Mouse (Mus musculus): ENCODE measurements around the gene Wnt2b. TPM values are rescaled to one million over a fixed set of nuclear protein-coding genes. Genes with fewer than 3 reads are reported as not detected.

Wnt2b gene
- total RNA-seq, 2 experiments from 2014 or later = 0.20 TPM

DNA sequence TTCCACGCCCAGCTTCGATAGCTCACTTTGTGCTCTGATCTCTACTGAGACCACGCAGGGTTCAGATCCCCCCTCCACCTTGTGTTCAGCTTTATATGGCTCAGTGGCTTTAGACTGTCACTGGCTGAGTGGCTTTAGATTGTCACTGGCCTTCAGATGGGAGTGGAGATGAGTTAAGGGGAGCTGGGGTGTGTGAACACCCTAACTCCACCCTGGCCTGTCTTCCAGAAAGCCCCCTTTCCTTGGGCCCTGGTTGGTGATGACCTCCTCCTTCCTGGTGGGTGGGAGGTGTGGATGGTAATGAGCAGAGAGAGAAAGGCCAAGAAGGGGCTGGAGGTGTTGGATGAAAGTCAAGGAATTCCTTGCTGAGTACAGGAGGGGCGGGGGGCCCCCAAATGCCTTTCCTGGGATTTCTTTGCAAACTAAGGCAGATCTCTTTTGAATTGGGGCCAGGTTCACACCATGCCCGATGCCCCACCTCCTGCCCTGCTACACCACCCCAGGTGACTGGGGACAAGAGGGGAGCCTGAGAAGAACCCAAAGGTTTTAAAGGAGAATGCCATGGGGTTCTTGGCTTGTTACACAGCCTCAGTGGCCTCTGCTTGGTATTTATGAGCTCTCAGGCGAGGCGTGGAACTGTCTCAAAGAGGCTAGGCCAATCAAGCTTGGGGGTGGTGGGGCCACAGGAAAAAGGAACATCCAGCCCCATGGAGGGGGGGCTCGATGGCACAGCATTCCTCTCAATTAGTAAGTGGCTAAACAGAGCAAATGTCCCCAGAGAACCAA, 3.5 kb upstream of the Wnt2b start:
- DNase-seq = no peak
- intact Hi-C loops (cut with DNase I) = loop anchor here (5.0 kb wide), 3 partner anchors 78 to 253 kb away; no protein-coding TSS in a partner anchor

GRCm38 (mm10) chr3:104963331-104964276, 1.9 kb upstream of the Wnt2b start:
- intact Hi-C loops (cut with DNase I) = no loop called here
- DNase-seq = no peak

GRCm38 (mm10) chr3:104962866-104963265, 1.1 kb upstream of the Wnt2b start:
- intact Hi-C loops (cut with DNase I) = no loop called here
- DNase-seq = no peak

DNA sequence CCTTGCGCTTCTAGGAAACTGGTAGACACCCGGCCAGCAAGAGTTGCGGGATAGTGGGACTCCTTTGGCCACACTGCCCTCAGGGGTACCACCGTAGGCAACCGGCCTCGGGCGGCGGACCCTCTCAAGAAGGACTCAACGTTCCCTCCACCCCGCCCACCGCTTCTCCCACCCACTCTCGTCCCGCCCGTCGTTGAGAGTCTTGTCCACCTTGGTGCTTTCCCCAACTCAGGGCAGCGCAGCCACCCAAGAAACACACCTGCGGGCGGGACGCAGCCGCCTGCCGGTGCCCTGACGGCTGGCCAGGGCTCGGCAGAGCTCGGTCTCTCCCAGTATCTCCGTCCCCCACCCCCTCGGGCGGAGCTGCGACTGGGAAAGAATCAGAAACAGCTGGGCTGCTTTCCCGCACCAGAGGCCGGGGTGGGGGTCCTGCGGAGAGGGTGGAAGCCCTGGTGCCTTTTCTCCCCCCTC, 455 bp upstream of the Wnt2b start:
- intact Hi-C loops (cut with DNase I) = no loop called here

DNA sequence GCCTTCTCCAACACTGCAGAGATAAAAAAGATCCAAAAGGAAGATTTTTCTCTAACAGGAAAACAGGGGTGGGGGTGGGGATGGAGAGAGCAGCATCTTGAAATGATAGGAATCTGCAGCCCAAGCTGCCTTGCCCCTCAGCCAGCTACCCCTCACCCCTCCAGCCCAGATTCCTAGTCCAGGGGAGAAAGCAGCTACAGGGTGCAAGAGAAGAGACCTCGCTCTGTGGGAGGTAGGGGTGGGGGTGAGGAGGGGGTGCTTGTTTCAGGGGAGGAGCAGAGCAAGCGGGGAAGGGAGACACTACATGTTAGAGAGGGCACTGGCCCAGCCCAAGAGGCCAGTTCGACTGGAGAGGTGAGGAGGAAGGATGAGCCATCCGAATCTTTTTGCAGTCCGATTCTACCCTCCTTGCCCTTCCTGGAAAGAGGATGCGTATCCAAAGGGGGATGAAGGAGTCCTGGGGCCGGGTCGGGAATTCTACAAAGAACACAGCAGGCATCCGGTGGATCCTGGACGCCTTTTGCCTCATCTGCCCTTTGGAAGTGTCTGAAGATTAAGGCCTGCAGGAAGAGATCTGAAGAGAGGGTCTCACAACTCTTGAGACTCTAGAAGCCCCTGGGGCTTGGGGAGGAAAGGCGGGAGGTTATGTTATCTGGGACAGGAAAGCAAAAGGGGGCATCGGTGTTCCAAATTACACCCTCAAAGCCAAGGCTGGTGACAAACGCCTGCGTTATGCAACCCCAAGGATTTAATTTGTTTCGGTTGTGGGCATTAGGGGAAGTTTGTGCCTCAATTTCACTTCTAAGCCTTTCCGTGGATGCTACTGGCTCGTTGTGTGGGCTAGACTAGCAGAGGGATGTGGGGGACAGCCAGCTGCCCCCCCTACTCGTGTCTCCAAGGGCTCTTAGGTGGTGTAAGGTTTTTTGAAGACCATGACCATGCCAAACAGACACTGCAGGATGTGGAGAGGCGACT, 1.4 kb downstream of the Wnt2b start:
- intact Hi-C loops (cut with DNase I) = no loop called here
- DNase-seq = no peak

More for the DNA sequence above, 455 bp upstream of the Wnt2b start:
- DNase-seq = no peak

- intact Hi-C loops (cut with DNase I) = no loop called here
- DNase-seq = no peak
These were observed 5.6 kb downstream of the Wnt2b start for GRCm38 (mm10) chr3:104956131-104956581.

GRCm38 (mm10) chr3:104954551-104954950, 7.2 kb downstream of the Wnt2b start:
- intact Hi-C loops (cut with DNase I) = no loop called here
- DNase-seq = no peak

GRCm38 (mm10) chr3:104954137-104954536, 7.6 kb downstream of the Wnt2b start:
- DNase-seq = no peak
- intact Hi-C loops (cut with DNase I) = no loop called here

DNA sequence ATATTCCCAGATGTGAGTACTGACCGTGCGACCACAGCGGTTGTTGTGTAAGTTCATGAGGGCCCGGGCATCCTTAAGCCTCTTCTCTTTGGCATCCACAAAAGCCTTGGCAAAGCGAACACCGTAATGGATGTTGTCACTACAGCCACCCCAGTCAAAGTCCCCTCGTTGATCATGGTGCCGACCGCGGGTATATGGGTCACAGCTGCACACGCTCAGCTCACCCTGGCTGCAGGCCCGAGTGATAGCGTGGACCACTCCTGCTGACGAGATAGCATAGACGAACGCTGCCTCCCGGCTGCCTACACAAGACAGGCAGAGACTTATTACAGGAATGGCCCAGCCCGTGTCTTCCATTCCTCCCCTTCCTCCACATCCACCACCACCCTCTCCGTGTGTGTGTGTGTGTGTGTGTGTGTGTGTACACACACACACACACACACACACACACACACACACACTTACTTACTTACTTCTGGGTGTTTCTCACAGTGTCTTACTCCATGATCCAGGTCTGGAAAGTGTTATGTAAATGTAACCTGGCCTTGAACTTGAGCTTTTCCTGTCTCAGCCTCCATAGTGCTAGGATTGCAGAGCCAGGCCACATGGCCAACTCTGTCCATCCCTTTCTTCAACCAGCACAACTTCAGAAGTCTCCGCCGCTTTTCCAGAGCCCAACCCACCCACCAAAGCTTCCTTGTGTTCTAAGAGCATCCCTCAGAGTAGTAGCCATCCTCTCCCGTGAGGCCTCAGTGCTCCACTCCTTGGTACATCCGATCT, 8.6 kb downstream of the Wnt2b start:
- DNase-seq = no peak
- intact Hi-C loops (cut with DNase I) = no loop called here

DNA sequence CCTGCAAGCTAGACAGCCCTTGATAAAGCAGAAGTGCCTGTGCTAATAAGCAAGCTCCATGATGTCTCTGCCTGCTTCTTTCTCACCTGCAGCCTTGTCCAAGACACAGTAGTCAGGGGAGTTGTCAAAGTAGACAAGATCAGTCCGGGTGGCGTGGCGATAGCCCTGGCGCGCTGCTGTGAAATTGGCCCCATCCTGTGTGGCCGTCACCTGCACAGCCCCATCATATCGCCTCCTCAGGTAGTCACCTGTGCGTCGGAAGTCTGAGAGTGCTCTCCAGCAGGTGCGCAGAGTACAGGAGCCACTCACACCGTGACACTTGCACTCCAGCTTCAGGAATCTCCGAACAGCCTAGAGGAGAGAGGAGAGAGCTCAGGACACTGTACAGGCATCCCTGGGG, 10.8 kb downstream of the Wnt2b start:
- intact Hi-C loops (cut with DNase I) = no loop called here
- DNase-seq = no peak

DNA sequence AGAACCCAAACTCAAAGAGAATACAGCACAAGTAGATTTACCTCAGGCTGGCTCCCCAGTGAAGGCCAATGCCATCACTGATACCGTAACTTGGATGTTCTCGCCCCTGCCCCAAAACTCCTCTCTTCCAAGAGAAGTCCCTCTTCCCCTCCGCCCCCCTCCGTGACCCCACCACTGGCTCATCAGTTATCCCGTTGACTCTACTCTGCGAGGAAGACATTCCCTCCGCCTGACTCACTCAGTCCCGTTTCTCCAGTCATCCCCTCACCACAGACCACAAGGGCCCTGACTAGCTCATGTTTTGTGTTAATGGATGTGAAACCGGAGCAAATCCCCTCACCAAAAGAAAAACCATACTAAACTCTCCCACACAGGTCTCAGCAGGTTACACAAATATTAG, 16.8 kb downstream of the Wnt2b start:
- intact Hi-C loops (cut with DNase I) = no loop called here
- DNase-seq = no peak

GRCm38 (mm10) chr3:104943333-104943732, 18.4 kb downstream of the Wnt2b start:
- intact Hi-C loops (cut with DNase I) = no loop called here
- DNase-seq = no peak

- intact Hi-C loops (cut with DNase I) = no loop called here
- DNase-seq = no peak
These were observed 19.0 kb downstream of the Wnt2b start for GRCm38 (mm10) chr3:104942682-104943081.

- no peak for DNase-seq
- intact Hi-C loops (cut with DNase I) = no loop called here
These were observed 21.0 kb downstream of the Wnt2b start for GRCm38 (mm10) chr3:104940691-104941090.

DNA sequence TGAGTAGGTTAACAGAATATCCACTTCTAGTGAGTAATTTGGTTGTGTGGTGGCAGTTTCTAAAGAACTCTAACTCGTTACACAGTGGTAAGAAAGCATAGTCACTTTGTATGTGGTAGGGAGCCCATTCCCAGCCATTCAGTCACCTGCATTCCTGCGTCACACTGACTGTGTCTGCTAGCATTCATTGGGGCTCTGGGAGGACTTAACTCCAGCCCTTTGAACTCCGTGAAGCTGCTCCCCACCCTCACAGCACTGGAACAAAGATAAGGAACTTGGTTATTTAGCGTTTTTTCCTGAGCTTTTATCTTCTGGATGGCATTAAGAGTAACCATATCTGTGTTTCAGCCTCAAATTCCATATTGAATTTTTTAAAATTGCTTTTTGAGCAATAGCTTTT, 23.4 kb downstream of the Wnt2b start:
- intact Hi-C loops (cut with DNase I) = no loop called here
- DNase-seq = no peak

- no peak for DNase-seq
- intact Hi-C loops (cut with DNase I) = no loop called here
These were observed 23.9 kb downstream of the Wnt2b start for GRCm38 (mm10) chr3:104937728-104938305.

DNA sequence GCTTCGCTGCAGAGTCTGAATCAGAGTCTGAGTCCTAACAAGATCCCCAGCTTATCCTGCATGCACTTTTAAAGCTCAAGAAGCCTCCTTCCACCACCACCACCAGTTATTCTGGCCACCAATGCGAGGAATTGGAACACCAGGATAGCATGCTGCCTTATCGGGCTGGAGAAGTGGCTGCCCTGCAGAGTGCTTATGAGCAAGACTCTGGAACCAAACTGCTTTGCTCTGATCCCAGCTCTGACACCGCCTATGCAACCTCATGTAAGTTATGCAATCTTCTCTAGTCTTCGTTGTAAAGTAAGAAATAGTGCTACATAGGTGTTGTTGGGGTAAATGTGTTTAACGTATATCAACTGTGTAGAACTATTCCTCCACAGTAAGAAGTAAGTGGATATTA, 32.3 kb downstream of the Wnt2b start:
- intact Hi-C loops (cut with DNase I) = no loop called here

GRCm38 (mm10) chr3:104914986-104915385, 46.7 kb downstream of the Wnt2b start:
- no peak for DNase-seq
- intact Hi-C loops (cut with DNase I) = no loop called here

More for the DNA sequence above, 32.3 kb downstream of the Wnt2b start:
- DNase-seq = no peak

- no peak for DNase-seq
These were observed 52.5 kb downstream of the Wnt2b start for GRCm38 (mm10) chr3:104909195-104909594.

More at GRCm38 (mm10) chr3:104909195-104909594, 52.5 kb downstream of the Wnt2b start:
- intact Hi-C loops (cut with DNase I) = no loop called here
